Mouse (Mus musculus): ENCODE results near the gene Rpp14.

DNA sequence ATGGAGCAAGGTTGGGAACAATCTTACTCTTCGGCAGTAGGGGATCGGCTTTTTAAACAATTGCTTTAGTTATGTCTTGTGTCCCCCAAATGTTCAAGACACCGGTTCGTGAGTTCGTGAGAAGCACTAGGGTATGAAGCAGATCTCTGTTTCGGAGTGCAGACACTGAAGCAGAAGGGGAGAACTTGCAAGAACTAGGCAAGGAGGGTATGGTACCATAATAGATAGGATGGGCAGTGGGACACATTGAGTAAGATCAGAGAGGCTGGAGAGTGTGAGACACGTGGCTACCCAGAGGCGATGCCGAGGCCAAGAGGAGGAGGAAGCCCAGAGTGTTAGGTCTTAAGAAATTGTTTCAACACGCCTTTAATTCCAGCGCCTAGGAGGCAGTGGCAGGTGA is 551 bp downstream of the Rpp14 start:
- TF ChIP-seq POLR2A (IDR thresholded peaks at IDR 0.05; ENCODE audit: control insufficient read depth, extremely low read depth, insufficient read depth, low read length, poor library complexity) (no peak), CTCF (IDR thresholded peaks at IDR 0.05; ENCODE audit: borderline replicate concordance, control insufficient read depth, extremely low read depth, insufficient read depth, low read length, poor library complexity) (no peak)
